Mouse (Mus musculus) heart, adult 11 months (tissue): Measurements from ENCODE around the gene Bag6.
"Not testable (repeated sequence)": the region's sequence is repeated elsewhere in the genome, so short reads cannot be mapped to it uniquely, and the experiment has no call there.

ENCODE experiments used
- DNase-seq: peaks from one replicate; pipeline ENCODE4 v3.0.0; 2022

Bag6 gene

GRCm38 (mm10) chr17:35115046-35116019 lies 19.6 kb upstream of the Bag6 start, which contains the start of gene Ly6g5b:
Gene Ly6g5b (minus strand): TSS chr17:35115428.
- DNase-seq = peak; percentile 89

- no peak for DNase-seq
These were observed 14.2 kb upstream of the Bag6 start for GRCm38 (mm10) chr17:35120745-35121142.

- DNase-seq = peak; percentile 100
These were observed 13.7 kb upstream of the Bag6 start, which contains the start of gene Gpank1 for GRCm38 (mm10) chr17:35121143-35121799. Gene Gpank1 (plus strand): TSS chr17:35121455.

GRCm38 (mm10) chr17:35121871-35122303 lies 13.1 kb upstream of the Bag6 start, which contains the start of gene Csnk2b:
Gene Csnk2b (minus strand): TSS chr17:35122053.
- DNase-seq = peak; percentile 96

GRCm38 (mm10) chr17:35123287-35123686 lies 11.7 kb upstream of the Bag6 start:
- peak; percentile 91 for DNase-seq

GRCm38 (mm10) chr17:35124261-35124896 lies 10.6 kb upstream of the Bag6 start:
- DNase-seq = not testable (repeated sequence)

- no peak for DNase-seq
These were observed 9.9 kb upstream of the Bag6 start for GRCm38 (mm10) chr17:35125081-35125480.

GRCm38 (mm10) chr17:35125578-35125977 lies 9.4 kb upstream of the Bag6 start:
- DNase-seq = no peak

- peak; percentile 99 for DNase-seq
These were observed 8.8 kb upstream of the Bag6 start, which contains the start of gene D17H6S53E for GRCm38 (mm10) chr17:35126206-35126611. Gene D17H6S53E (plus strand): TSS chr17:35126373.

- DNase-seq = no peak
These were observed 8.0 kb upstream of the Bag6 start for GRCm38 (mm10) chr17:35127017-35127416.

GRCm38 (mm10) chr17:35128996-35129395 lies 6.0 kb upstream of the Bag6 start:
- DNase-seq = no peak

GRCm38 (mm10) chr17:35131038-35131437 lies 3.9 kb upstream of the Bag6 start:
- DNase-seq = peak; percentile 90

GRCm38 (mm10) chr17:35131500-35132173 lies 3.3 kb upstream of the Bag6 start, which contains the start of gene Apom:
Gene Apom (minus strand): TSS chr17:35132050.
- peak; percentile 91 for DNase-seq

- DNase-seq = no peak
These were observed 2.8 kb upstream of the Bag6 start for GRCm38 (mm10) chr17:35132174-35132560.

GRCm38 (mm10) chr17:35133517-35133916 lies 1.5 kb upstream of the Bag6 start:
- DNase-seq = no peak

GRCm38 (mm10) chr17:35135591-35136320 lies 778 bp downstream of the Bag6 start:
- DNase-seq = no peak

- no peak for DNase-seq
These were observed 4.3 kb downstream of the Bag6 start for GRCm38 (mm10) chr17:35139269-35139668.

- peak; percentile 95 for DNase-seq
These were observed 5.6 kb downstream of the Bag6 start for GRCm38 (mm10) chr17:35140490-35140996.

GRCm38 (mm10) chr17:35141971-35142370 lies 7.0 kb downstream of the Bag6 start:
- DNase-seq = no peak

- DNase-seq = no peak
These were observed 11.2 kb downstream of the Bag6 start for GRCm38 (mm10) chr17:35146139-35146538.

- no peak for DNase-seq
These were observed 12.4 kb downstream of the Bag6 start for GRCm38 (mm10) chr17:35147348-35147747.
